Mouse (Mus musculus): ENCODE results near the gene Dock6.
"Not testable (repeated sequence)": the region's sequence is repeated elsewhere in the genome, so short reads cannot be mapped to it uniquely, and the experiment has no call there.

The Dock6 gene

GRCm38 (mm10) chr9:21852128-21853091 is at the start of gene Dock6:
Gene Dock6, minus strand, starts transcription at chr9:21852635.
- DNase-seq, result peak; percentile 94

GRCm38 (mm10) chr9:21901223-21901820 is 48.9 kb upstream of the Dock6 start:
- peak; percentile 88 for DNase-seq

GRCm38 (mm10) chr9:21889229-21889628 is 36.8 kb upstream of the Dock6 start:
- no peak for DNase-seq

GRCm38 (mm10) chr9:21876601-21877000 is 24.2 kb upstream of the Dock6 start:
- no peak for DNase-seq

GRCm38 (mm10) chr9:21872204-21872603 is 19.8 kb upstream of the Dock6 start:
- no peak for DNase-seq

- DNase-seq, result peak; percentile 78
These were observed 18.6 kb upstream of the Dock6 start for GRCm38 (mm10) chr9:21870879-21871524.

- peak; percentile 43 for DNase-seq
These were observed 16.9 kb upstream of the Dock6 start for GRCm38 (mm10) chr9:21869290-21869689.

GRCm38 (mm10) chr9:21867726-21868125 is 15.3 kb upstream of the Dock6 start:
- no peak for DNase-seq

GRCm38 (mm10) chr9:21866641-21867040 is 14.2 kb upstream of the Dock6 start:
- peak; percentile 26 for DNase-seq

- DNase-seq, result no peak
These were observed 13.4 kb upstream of the Dock6 start for GRCm38 (mm10) chr9:21865673-21866398.

- no peak for DNase-seq
These were observed 9.7 kb upstream of the Dock6 start for GRCm38 (mm10) chr9:21862181-21862580.

GRCm38 (mm10) chr9:21860349-21860748 is 7.9 kb upstream of the Dock6 start:
- not testable (repeated sequence) for DNase-seq

GRCm38 (mm10) chr9:21859606-21860005 is 7.2 kb upstream of the Dock6 start:
- DNase-seq, result no peak

- DNase-seq, result peak; percentile 58
These were observed 5.6 kb upstream of the Dock6 start for GRCm38 (mm10) chr9:21858084-21858483.

GRCm38 (mm10) chr9:21857501-21857900 is 5.1 kb upstream of the Dock6 start:
- no peak for DNase-seq

GRCm38 (mm10) chr9:21854894-21855293 is 2.5 kb upstream of the Dock6 start:
- DNase-seq, result no peak

GRCm38 (mm10) chr9:21853961-21854360 is 1.5 kb upstream of the Dock6 start:
- DNase-seq, result no peak

- DNase-seq, result no peak
These were observed 1.4 kb downstream of the Dock6 start for GRCm38 (mm10) chr9:21851084-21851483.

GRCm38 (mm10) chr9:21849691-21850677 is 2.5 kb downstream of the Dock6 start:
- DNase-seq, result peak; percentile 41

- DNase-seq, result no peak
These were observed 4.5 kb downstream of the Dock6 start for GRCm38 (mm10) chr9:21847926-21848325.

- DNase-seq, result no peak
These were observed 5.0 kb downstream of the Dock6 start for GRCm38 (mm10) chr9:21847425-21847824.
